Mouse (Mus musculus) intestine, embryonic 14.5 days (tissue): Measurements from ENCODE around the gene Coasy. TPM values are rescaled to one million over a fixed set of nuclear protein-coding genes. Genes with fewer than 3 reads are reported as not detected.

Source experiments
- ATAC-seq: fragments of 200-750 bp; cut with Nextera tagmentation; replicated peaks from 2 replicates; pipeline ENCODE4 v1.8.0; 2017; ENCODE audit warnings: low read depth, moderate number of reproducible peaks, moderate TSS enrichment, moderate library complexity; ENCODE audit not compliant: low FRiP score, low TSS enrichment
- DNase-seq: peaks from one replicate; pipeline ENCODE4 v3.0.0-alpha.2; 2018; ENCODE audit warnings: low spot score
- H3K27ac ChIP-seq: fragments of 300-500 bp; sonication (generic); 2 replicates; pipeline ENCODE4 v1.5.1; 2014; ENCODE audit warnings: low read depth, mild to moderate bottlenecking, control low read depth
- H3K27me3 ChIP-seq: fragments of 300-500 bp; sonication (generic); replicated peaks from 2 replicates; pipeline ENCODE4 v1.6.1; 2014; ENCODE audit warnings: low read length, control low read depth; ENCODE audit not compliant: control insufficient read depth, insufficient read depth
- H3K36me3 ChIP-seq: fragments of 300-500 bp; sonication (generic); 2 replicates; pipeline ENCODE4 v1.6.1; 2014; ENCODE audit warnings: low read length, control low read depth; ENCODE audit not compliant: control insufficient read depth, insufficient read depth
- H3K4me1 ChIP-seq: fragments of 300-500 bp; sonication (generic); replicated peaks from 2 replicates; pipeline ENCODE4 v1.6.1; 2014; ENCODE audit warnings: low read length, control low read depth, mixed read lengths; ENCODE audit not compliant: control insufficient read depth, insufficient read depth
- H3K4me2 ChIP-seq: fragments of 300-500 bp; sonication (generic); 2 replicates; pipeline ENCODE4 v1.6.1; 2014; ENCODE audit warnings: low read length
- H3K4me3 ChIP-seq: fragments of 300-500 bp; sonication (generic); 2 replicates; pipeline ENCODE4 v1.5.1; 2014; ENCODE audit warnings: low read depth, low read length, control low read depth, mixed read lengths
- H3K9ac ChIP-seq: fragments of 300-500 bp; sonication (generic); 2 replicates; pipeline ENCODE4 v1.6.1; 2014; ENCODE audit warnings: mild to moderate bottlenecking, low read length
- H3K9me3 ChIP-seq: fragments of 300-500 bp; sonication (generic); 2 replicates; pipeline ENCODE4 v1.6.1; 2016; ENCODE audit warnings: low read length, control low read depth; ENCODE audit not compliant: control insufficient read depth
- WGBS: fragments of 180-500 bp; shearing (Covaris S2); extraction: QIAGEN DNeasy Blood & Tissue Kit; methylation state at CpG from one replicate; pipeline ENCODE4 v1.1.7; 2014; 5-methylcytosine and 5-hydroxymethylcytosine counted together
- polyA plus RNA-seq: library from polyadenylated mRNA; unstranded; fragments of >200 nt; fragmentation: Nextera tagmentation; extraction: Ambion mirVana; gene quantifications from 2 replicates; pipeline ENCODE4 v1.2.1, GENCODE M21; 2014

Gene Coasy
- polyA plus RNA-seq: 39.7 and 45.5 TPM in 2 replicates

GRCm38 (mm10) chr11:101082208-101083082 lies at the start of gene Coasy:
Gene Coasy (plus strand): TSS chr11:101082565.
- Histone ChIP-seq H3K27me3 (peaks cover 40% of the 10 kb centered on the region), H3K36me3 (peaks cover 12% of the 10 kb centered on the region; the same call in 1 of the 2 replicates), H3K27ac (peak within 1 kb of the TSS; percentile 91), H3K4me1 (peaks cover 26% of the 10 kb centered on the region), H3K4me3 (peak within 1 kb of the TSS; percentile 69), H3K4me2 (peak within 1 kb of the TSS; percentile 87), H3K9me3 (no peaks in the 10 kb centered on the region), H3K9ac (peak within 1 kb of the TSS; percentile 77)
- under 1% methylated on average over 51 of the region's 51 CpGs for WGBS
- ATAC-seq (peak; percentile 86), DNase-seq (peak; percentile 94)

- Histone ChIP-seq H3K9me3 (no peaks in the 10 kb centered on the region), H3K27me3 (no peaks in the 10 kb centered on the region), H3K27ac (no peak overlapping the region), H3K4me3 (no peak overlapping the region), H3K36me3 (peaks cover 81% of the 10 kb centered on the region), H3K4me2 (no peak overlapping the region), H3K9ac (no peak overlapping the region), H3K4me1 (no peaks in the 10 kb centered on the region)
- ATAC-seq (no peak), DNase-seq (no peak)
- 90% methylated on average over 17 of the region's 17 CpGs for WGBS
Measured at GRCm38 (mm10) chr11:101033856-101034500, 48.4 kb upstream of the Coasy start.

- Histone ChIP-seq H3K36me3 (peaks cover 81% of the 10 kb centered on the region), H3K4me3 (no peak overlapping the region), H3K4me2 (no peak overlapping the region), H3K4me1 (no peaks in the 10 kb centered on the region), H3K9ac (no peak overlapping the region), H3K27ac (no peak overlapping the region), H3K9me3 (no peaks in the 10 kb centered on the region), H3K27me3 (no peaks in the 10 kb centered on the region)
- 91% methylated on average over 8 of the region's 8 CpGs for WGBS
- DNase-seq: no peak
- no peak for ATAC-seq
Measured at GRCm38 (mm10) chr11:101034614-101035327, 47.6 kb upstream of the Coasy start.

- H3K9me3 ChIP-seq: no peaks in the 10 kb centered on the region
- H3K27me3 ChIP-seq: no peaks in the 10 kb centered on the region
- no peaks in the 10 kb centered on the region for H3K4me1 ChIP-seq
- DNase-seq: no peak
- WGBS: 85% methylated on average over 4 of the region's 4 CpGs
- H3K36me3 ChIP-seq: peaks cover 81% of the 10 kb centered on the region
- H3K9ac ChIP-seq: no peak overlapping the region
- no peak overlapping the region for H3K4me2 ChIP-seq
- H3K27ac ChIP-seq: no peak overlapping the region
- no peak overlapping the region for H3K4me3 ChIP-seq
- no peak for ATAC-seq
Measured at GRCm38 (mm10) chr11:101035328-101035695, 47.1 kb upstream of the Coasy start.

GRCm38 (mm10) chr11:101037795-101038194 lies 44.6 kb upstream of the Coasy start:
- 82% methylated on average over 10 of the region's 10 CpGs for WGBS
- Histone ChIP-seq H3K4me2 (no peak overlapping the region), H3K27me3 (no peaks in the 10 kb centered on the region), H3K4me1 (no peaks in the 10 kb centered on the region), H3K9me3 (no peaks in the 10 kb centered on the region), H3K9ac (no peak overlapping the region), H3K36me3 (peaks cover 87% of the 10 kb centered on the region), H3K27ac (no peak overlapping the region), H3K4me3 (no peak overlapping the region)
- ATAC-seq: no peak
- DNase-seq: no peak

GRCm38 (mm10) chr11:101045826-101046225 lies 36.5 kb upstream of the Coasy start:
- H3K27me3 ChIP-seq: no peaks in the 10 kb centered on the region
- no peak overlapping the region for H3K4me2 ChIP-seq
- DNase-seq (no peak), ATAC-seq (no peak)
- H3K36me3 ChIP-seq: peaks cover 79% of the 10 kb centered on the region
- no peak overlapping the region for H3K4me3 ChIP-seq
- no peaks in the 10 kb centered on the region for H3K9me3 ChIP-seq
- WGBS: 93% methylated on average over 4 of the region's 4 CpGs
- H3K4me1 ChIP-seq: no peaks in the 10 kb centered on the region
- H3K27ac ChIP-seq: no peak overlapping the region
- H3K9ac ChIP-seq: no peak overlapping the region

- no peak for ATAC-seq
- Histone ChIP-seq H3K4me2 (no peak overlapping the region), H3K36me3 (peaks cover 73% of the 10 kb centered on the region), H3K9ac (no peak overlapping the region), H3K27me3 (no peaks in the 10 kb centered on the region), H3K4me3 (no peak overlapping the region), H3K9me3 (no peaks in the 10 kb centered on the region), H3K4me1 (no peaks in the 10 kb centered on the region), H3K27ac (no peak overlapping the region)
- no peak for DNase-seq
- 48% methylated on average over 9 of the region's 9 CpGs for WGBS
Measured at GRCm38 (mm10) chr11:101046440-101046839, 35.9 kb upstream of the Coasy start.

GRCm38 (mm10) chr11:101047502-101047901 lies 34.9 kb upstream of the Coasy start:
- H3K27me3 ChIP-seq: no peaks in the 10 kb centered on the region
- no peak overlapping the region for H3K4me3 ChIP-seq
- no peak overlapping the region for H3K27ac ChIP-seq
- H3K4me2 ChIP-seq: no peak overlapping the region
- H3K36me3 ChIP-seq: peaks cover 71% of the 10 kb centered on the region
- H3K4me1 ChIP-seq: no peaks in the 10 kb centered on the region
- H3K9ac ChIP-seq: no peak overlapping the region
- H3K9me3 ChIP-seq: no peaks in the 10 kb centered on the region
- 89% methylated on average over 3 of the region's 3 CpGs for WGBS
- no peak for ATAC-seq
- DNase-seq: no peak
